Mouse (Mus musculus): ENCODE results near the gene Pprc1. TPM values are rescaled to one million over a fixed set of nuclear protein-coding genes. Genes with fewer than 3 reads are reported as not detected.

Pprc1 gene
- polyA plus RNA-seq, 1 experiment from 2014 or later = 39.9 TPM

DNA sequence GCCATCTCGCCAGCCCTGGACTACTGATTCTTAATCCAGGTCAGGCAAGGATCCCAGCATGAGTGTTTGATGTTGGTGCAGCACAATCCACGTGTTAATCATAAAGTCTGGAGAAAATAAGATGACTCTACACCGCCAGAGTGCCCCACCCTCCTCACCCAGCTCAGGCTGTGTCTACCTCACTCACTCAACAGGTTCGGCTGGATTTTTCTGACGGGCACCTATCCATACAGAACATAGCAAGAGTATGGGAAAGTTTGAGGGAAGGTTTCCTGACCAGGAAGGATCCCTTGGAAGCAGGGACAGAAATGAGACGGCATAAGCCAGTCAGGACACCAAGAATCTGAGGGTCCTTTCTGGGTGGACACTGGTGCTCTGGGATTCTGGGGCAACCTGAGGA, 19.7 kb upstream of the Pprc1 start:
- H3K36me3 ChIP-seq = peaks cover 11% of the 10 kb centered on the region
- H3K4me3 ChIP-seq = no peak overlapping the region
- H3K9me3 ChIP-seq = peaks cover 6% of the 10 kb centered on the region
- no peak overlapping the region for H3K27ac ChIP-seq
- 78% methylated on average over 6 of the region's 6 CpGs for WGBS
- DNase-seq (ENCODE audit: low spot score) = no peak
- H3K4me1 ChIP-seq (replicated peaks) = peaks cover 10% of the 10 kb centered on the region
- H3K27me3 ChIP-seq (ENCODE audit: insufficient read depth, poor library complexity, severe bottlenecking) = no peaks in the 10 kb centered on the region

DNA sequence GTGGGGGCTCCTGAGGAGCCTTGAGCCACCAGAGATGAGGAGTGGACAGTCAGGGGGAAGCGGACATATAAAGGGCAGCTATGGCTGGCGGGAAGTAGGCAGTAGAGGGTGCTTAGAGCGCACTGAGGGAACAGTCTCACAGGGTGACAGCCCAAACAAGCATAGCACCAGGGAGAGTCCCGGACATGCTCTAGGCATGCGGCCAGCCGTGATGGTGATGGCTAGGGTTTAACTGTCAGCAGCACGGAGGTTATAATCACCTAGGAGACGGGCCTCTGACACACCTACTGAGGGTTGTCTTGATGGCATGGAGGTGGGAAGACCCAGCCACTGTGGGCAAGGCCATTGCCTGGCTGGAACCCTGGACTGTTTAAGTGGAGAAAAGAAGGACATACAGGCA, 18.1 kb upstream of the Pprc1 start:
- Histone ChIP-seq H3K4me3 (no peak overlapping the region), H3K36me3 (peaks cover 26% of the 10 kb centered on the region), H3K27me3 (ENCODE audit: insufficient read depth, poor library complexity, severe bottlenecking) (no peaks in the 10 kb centered on the region), H3K27ac (no peak overlapping the region), H3K9me3 (peaks cover 6% of the 10 kb centered on the region), H3K4me1 (replicated peaks) (peaks cover 10% of the 10 kb centered on the region)
- 78% methylated on average over 8 of the region's 8 CpGs for WGBS
- no peak for DNase-seq (ENCODE audit: low spot score)

DNA sequence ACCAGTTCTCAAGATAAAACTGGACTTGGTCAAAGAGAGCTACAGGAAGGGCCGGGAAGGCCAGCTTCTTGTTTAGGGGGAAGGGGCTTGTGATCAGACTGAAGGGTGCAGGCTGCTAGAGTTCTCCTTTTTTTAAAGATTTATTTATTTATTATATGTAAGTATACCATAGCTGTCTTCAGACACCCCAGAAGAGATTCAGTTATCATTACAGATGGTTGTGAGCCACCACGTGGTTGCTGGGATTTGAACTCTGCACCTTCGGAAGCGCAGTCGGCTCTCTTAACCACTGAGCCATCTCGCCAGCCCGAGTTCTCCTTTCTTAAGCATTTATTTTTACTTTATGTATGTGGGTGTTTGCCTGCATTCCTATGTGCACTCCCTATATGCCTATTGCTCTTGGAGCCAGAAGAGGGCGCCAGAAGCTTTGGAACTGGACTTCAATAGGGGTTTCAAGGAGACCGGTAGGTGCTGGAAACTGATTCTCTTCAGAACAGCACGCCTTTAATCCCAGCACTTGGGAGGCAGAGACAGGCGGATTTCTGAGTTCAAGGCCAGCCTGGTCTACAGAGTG, 15.9 kb upstream of the Pprc1 start:
- Histone ChIP-seq H3K4me3 (no peak overlapping the region), H3K36me3 (peaks cover 49% of the 10 kb centered on the region), H3K27ac (no peak overlapping the region), H3K9me3 (peaks cover 6% of the 10 kb centered on the region), H3K4me1 (replicated peaks) (peaks cover 14% of the 10 kb centered on the region), H3K27me3 (ENCODE audit: insufficient read depth, poor library complexity, severe bottlenecking) (no peaks in the 10 kb centered on the region)
- WGBS = 73% methylated on average over 11 of the region's 11 CpGs
- no peak for DNase-seq (ENCODE audit: low spot score)

DNA sequence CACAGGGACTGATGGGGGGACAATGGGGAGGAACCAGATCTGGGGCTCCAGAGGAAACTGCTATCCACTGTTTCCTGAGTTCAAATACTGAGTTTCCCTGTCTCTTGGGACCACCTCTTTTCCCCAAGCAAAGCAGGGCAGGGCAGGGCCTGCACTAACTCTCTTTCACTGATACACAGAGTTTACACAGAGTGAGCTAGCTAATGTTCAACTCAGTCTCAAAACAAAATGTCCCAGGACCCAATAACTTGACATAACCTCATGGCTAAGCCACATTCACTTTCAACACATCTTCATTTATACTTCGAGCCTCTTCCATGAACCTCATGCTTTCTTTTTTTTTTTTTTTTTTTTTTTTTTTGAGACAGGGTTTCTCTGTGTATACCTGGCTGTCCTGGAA, 15.0 kb upstream of the Pprc1 start:
- 96% methylated on average over 1 of the region's 1 CpGs for WGBS
- Histone ChIP-seq H3K27ac (no peak overlapping the region), H3K9me3 (peaks cover 6% of the 10 kb centered on the region), H3K4me3 (no peak overlapping the region), H3K4me1 (replicated peaks) (peaks cover 16% of the 10 kb centered on the region), H3K27me3 (ENCODE audit: insufficient read depth, poor library complexity, severe bottlenecking) (no peaks in the 10 kb centered on the region), H3K36me3 (peaks cover 57% of the 10 kb centered on the region)
- no peak for DNase-seq (ENCODE audit: low spot score)

DNA sequence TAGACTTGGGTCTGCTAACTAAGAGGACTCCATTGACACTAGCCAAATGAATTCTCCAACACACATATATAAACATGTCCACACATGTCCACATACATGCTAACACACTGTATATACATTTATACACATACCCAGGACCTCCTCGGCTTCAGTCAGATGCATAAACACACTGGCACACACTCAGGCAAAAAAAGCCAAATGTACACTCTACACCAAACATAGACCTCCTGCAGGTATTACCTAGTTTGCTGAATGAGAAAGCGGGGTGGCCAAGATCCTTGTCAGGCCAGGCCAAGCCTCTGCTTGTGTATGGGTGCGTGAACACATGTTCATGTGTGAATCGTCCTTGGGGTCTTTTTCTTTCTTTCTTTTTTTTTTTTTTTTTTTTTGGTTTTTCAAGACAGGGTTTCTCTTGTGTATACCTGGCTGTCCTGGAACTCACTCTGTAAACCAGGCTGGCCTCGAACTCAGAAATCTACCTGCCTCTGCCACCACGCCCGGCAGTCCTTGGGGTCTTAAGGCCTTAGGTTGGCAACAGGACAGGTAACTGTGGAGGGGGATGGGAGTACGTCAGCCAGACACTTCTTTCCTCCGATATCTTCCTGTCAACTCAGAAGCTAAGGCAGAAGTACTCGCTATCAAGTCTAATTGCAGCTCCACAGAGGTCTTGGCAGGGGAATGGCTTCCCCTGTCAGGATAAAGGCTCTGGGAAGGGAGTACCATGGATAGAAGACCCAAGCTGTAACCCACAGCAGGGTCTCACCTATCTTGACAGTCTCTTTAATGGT, 14.3 kb upstream of the Pprc1 start:
- Histone ChIP-seq H3K4me3 (no peak overlapping the region), H3K36me3 (peaks cover 64% of the 10 kb centered on the region), H3K27ac (no peak overlapping the region), H3K4me1 (replicated peaks) (peaks cover 16% of the 10 kb centered on the region), H3K27me3 (ENCODE audit: insufficient read depth, poor library complexity, severe bottlenecking) (no peaks in the 10 kb centered on the region), H3K9me3 (peaks cover 6% of the 10 kb centered on the region)
- DNase-seq (ENCODE audit: low spot score) = no peak
- 95% methylated on average over 10 of the region's 10 CpGs for WGBS

DNA sequence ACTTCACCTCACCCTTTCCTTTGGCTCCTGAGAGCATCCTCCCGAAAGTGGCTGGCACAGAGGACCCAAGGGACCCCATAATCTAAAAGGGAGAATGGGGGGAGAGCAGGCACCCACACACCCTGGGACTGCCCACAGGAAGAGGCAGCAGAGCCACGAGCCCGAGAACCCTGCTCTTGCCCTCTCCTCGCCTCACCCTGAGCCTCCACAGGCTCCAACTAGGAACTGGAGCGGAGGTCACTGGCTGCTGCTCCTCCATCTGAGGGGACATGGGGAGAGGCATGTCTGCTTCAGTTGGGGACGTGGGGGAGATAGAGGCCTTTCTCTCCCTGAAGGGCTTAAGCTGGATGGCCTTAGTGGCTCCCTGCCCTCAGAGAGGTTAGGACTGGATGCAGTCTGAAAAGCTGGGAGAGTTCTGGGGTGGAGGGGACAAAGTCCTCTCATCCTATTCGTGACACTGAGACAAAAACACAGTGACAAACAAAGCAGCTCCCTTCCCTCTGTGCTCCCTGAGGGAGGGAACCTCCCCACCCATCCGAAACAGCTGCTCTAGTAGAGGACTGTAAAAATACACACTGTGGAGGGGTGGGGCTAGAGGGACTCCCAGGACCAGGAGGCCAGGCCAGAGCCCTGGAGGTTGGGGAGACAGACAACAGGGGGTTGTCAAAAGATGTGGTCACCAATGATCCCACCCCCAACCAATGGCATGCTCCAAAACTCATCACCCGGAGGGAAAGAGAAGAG, 12.8 kb upstream of the Pprc1 start:
- no peak overlapping the region for H3K27ac ChIP-seq
- H3K36me3 ChIP-seq = peaks cover 79% of the 10 kb centered on the region
- H3K27me3 ChIP-seq (ENCODE audit: insufficient read depth, poor library complexity, severe bottlenecking) = no peaks in the 10 kb centered on the region
- 74% methylated on average over 9 of the region's 9 CpGs for WGBS
- peaks cover 20% of the 10 kb centered on the region for H3K4me1 ChIP-seq (replicated peaks)
- H3K9me3 ChIP-seq = peaks cover 6% of the 10 kb centered on the region
- no peak overlapping the region for H3K4me3 ChIP-seq
- no peak for DNase-seq (ENCODE audit: low spot score)

DNA sequence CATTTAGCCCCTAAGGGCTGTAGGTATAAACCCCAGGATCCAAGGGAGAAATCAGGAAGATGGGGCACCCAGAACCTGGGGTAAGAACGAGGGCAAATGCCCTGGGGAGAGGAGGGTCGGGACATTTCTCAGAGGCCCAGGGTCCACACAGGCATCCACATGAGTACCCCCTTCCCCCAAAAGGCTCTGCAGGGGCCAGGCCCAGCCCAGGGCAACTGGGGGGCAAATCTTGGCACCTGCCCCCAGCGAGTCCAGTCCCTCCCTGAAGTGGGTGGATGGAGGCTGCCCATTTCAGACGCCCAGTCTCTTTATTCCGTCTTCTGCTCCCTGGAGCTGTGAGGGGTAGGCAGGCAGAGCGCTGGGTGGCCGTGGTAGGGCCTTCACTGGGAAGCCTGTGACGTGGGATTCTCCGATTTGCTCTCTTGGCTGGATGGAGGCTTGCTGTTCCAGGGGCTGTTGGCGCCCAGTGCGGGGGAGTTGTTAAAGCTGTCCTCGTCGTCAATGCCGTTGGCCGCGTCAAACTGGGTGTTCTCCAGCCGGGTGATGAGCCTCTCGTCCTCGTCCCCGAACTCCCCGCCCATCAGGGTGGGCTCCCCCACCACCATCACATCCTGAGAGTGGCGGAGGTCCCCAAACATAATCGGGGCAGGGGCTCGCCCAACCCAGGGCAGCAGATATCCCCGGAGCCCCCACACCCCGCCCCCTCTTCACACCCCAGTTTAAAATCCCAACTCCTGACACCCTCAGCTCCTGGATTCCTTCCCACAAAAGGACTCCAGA, 11.8 kb upstream of the Pprc1 start:
- Histone ChIP-seq H3K27ac (no peak overlapping the region), H3K27me3 (ENCODE audit: insufficient read depth, poor library complexity, severe bottlenecking) (no peaks in the 10 kb centered on the region), H3K9me3 (peaks cover 6% of the 10 kb centered on the region), H3K4me3 (no peak overlapping the region), H3K4me1 (replicated peaks) (peaks cover 25% of the 10 kb centered on the region), H3K36me3 (peaks cover 81% of the 10 kb centered on the region)
- 88% methylated on average over 26 of the region's 26 CpGs for WGBS
- DNase-seq (ENCODE audit: low spot score) = no peak

DNA sequence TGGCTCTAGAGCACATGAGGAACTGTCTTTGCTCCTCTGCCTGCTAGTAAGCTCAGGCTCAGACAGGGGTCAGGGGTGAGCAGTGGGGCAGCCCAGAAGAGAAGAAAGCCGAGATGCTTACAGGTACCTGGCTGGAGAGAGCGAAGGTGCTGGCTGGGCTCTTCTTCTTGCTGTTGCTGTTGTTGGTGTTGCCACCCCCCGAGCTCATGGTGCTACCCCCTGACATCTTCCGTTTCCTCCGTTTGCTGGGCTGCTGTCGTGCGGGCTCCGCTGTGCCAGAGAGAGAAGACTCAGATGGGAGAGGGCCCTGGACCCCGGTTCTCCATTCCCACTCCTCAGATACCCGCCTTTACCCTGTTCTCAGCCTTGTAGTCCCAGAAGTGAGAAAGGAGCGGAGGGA, 10.8 kb upstream of the Pprc1 start:
- 96% methylated on average over 11 of the region's 11 CpGs for WGBS
- Histone ChIP-seq H3K9me3 (peaks cover 6% of the 10 kb centered on the region), H3K27ac (no peak overlapping the region), H3K36me3 (peaks cover 81% of the 10 kb centered on the region), H3K4me3 (no peak overlapping the region), H3K27me3 (ENCODE audit: insufficient read depth, poor library complexity, severe bottlenecking) (no peaks in the 10 kb centered on the region), H3K4me1 (replicated peaks) (peaks cover 35% of the 10 kb centered on the region)
- no peak for DNase-seq (ENCODE audit: low spot score)

DNA sequence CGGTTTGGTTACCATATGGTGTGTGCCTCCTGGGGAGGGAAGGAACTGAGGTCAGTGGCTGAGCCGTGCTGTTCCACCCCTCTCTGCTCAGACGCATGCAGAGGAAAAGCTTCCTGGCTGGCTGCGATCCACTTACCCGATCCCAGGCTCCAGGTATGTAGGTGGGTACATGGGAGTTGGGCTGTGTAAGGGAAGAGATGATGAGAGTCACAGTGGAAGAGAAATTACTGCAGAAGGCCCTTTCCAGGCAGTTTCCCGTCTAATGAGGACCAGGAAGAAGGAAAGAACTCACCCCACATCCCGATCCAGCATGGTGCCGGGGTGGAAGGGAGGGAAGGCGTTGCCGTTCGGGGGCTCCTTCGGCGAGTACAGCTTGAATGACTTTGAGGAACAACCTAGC, 8.7 kb upstream of the Pprc1 start:
- WGBS = 96% methylated on average over 13 of the region's 13 CpGs
- Histone ChIP-seq H3K4me1 (replicated peaks) (peaks cover 52% of the 10 kb centered on the region), H3K27me3 (ENCODE audit: insufficient read depth, poor library complexity, severe bottlenecking) (no peaks in the 10 kb centered on the region), H3K4me3 (peak overlapping the region; percentile 99; the same call in 1 of the 2 replicates), H3K9me3 (no peaks in the 10 kb centered on the region), H3K36me3 (peaks cover 60% of the 10 kb centered on the region), H3K27ac (no peak overlapping the region)
- no peak for DNase-seq (ENCODE audit: low spot score)

DNA sequence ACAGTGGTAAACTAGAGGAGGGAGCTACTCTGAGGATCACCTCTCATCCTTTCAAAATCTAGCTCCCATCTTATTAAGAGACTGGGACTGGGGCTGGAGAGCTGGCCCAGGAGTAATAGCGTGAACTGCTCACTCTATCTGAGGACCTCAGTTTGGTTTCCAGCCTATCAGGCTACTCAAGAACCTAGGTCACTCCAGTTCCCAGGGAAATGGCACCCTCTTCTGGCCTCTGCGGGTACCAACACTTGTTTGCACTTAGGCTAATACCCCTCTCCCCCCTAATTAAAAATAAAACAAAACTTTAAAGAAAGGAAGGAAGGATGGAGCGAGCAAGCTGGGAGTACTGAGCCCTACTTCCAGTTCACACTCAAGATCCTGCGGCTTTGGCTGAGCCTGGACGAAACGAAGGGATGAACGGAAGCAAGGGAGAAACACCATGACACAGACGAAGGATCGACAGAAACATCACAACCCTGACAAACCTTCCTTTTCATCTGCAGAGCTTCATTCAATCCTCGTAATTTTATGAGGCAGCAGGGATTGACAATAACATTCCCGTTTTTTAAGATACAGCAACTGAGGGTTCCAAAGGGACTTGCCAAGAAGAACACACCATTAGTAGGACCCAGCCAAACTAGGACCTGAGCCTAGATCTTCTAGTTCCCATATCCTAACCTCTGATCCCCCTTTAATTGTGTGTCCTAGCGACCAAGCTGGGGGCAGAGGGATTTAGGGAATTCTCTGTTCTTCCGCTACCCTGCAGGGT, 8.0 kb upstream of the Pprc1 start:
- Histone ChIP-seq H3K36me3 (peaks cover 54% of the 10 kb centered on the region), H3K4me3 (peak overlapping the region; percentile 99)

DNA sequence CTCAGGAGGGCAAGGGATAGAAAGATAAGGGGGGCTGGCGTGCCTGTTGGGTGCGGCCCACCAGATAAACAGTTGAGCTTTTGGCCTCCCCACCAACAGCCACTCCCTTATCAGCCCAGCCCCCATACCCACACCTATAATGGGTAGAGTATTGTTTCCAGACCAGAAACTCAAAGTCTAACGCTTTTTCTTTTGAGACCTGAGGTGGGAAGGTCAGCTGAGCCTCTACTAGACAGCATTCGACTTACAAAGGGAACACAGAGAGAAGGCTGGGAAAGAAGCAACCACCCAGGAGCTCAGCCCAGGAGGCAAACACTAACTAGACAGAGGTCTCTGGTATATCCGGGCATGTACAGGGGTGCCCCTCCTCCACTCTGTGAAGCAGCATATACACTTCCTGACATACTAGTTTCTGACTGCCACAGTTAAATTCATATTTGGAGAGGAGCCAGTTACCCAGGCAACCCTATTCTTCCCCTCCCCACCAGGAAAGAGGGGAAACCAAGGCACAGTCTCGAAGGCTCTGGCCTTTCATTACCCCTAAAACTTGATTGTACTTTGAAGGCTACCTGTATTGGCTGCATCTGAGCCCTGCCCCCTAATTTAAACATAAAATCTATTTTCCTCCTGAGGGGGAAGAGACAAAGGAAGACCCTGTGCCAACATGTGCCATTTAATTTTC, 7.3 kb upstream of the Pprc1 start:
- peaks cover 47% of the 10 kb centered on the region for H3K36me3 ChIP-seq

More for the DNA sequence above, 8.0 kb upstream of the Pprc1 start:
- WGBS = 77% methylated on average over 13 of the region's 13 CpGs
- Histone ChIP-seq H3K9me3 (no peaks in the 10 kb centered on the region), H3K27me3 (ENCODE audit: insufficient read depth, poor library complexity, severe bottlenecking) (no peaks in the 10 kb centered on the region), H3K4me1 (replicated peaks) (peaks cover 59% of the 10 kb centered on the region), H3K27ac (peak overlapping the region; percentile 98)
- no peak for DNase-seq (ENCODE audit: low spot score)

More for the DNA sequence above, 7.3 kb upstream of the Pprc1 start:
- Histone ChIP-seq H3K27me3 (ENCODE audit: insufficient read depth, poor library complexity, severe bottlenecking) (no peaks in the 10 kb centered on the region), H3K27ac (peak overlapping the region; percentile 98), H3K4me3 (peak overlapping the region; percentile 99), H3K4me1 (replicated peaks) (peaks cover 66% of the 10 kb centered on the region), H3K9me3 (no peaks in the 10 kb centered on the region)
- 31% methylated on average over 6 of the region's 6 CpGs for WGBS
- no peak for DNase-seq (ENCODE audit: low spot score)
